Mouse (Mus musculus) CH12.LX (cell line): ENCODE data around the gene Olfr433.

ENCODE experiments used
- POLR2A ChIP-seq: IDR thresholded peaks from 2 replicates; pipeline ENCODE4 v1.6.1; 2011; ENCODE audit warnings: low read depth, mild to moderate bottlenecking, improper control_type of control experiment, low read length
- ZNF384 ChIP-seq: IDR thresholded peaks from 2 replicates; pipeline ENCODE4 v1.6.1; 2012; ENCODE audit warnings: low read depth, low read length, improper control_type of control experiment, inconsistent platforms

DNA sequence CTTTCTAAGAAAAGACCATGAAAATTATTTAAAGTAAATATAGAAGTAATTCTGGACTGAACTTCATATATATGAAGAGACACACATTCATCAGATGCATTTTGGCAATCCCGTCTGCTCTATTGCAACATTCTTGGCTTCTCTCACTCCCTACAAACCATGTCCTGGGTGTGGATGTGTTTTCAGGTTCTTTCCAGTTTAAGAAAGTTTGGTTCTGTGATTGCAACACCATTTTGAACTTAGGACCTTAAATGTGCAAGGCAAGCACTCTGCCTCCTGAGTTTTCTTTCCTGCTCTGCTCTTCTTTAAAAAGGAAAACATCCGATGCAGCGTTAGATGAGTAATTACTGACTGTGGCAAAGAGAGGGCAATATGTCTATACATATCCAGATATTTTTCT, 2.0 kb upstream of the Olfr433 start:
- TF ChIP-seq POLR2A (no peak), ZNF384 (no peak)
